Mouse (Mus musculus) hindbrain, embryonic 11.5 days (tissue): ENCODE measurements around the gene Havcr1. TPM values are rescaled to one million over a fixed set of nuclear protein-coding genes. Genes with fewer than 3 reads are reported as not detected.

ENCODE experiments used
- ATAC-seq: fragments of 200-750 bp; cut with Nextera tagmentation; 2 replicates; pipeline ENCODE4 v1.8.0; 2017; ENCODE audit warnings: mild to moderate bottlenecking, moderate TSS enrichment, moderate library complexity; ENCODE audit not compliant: low FRiP score
- DNase-seq: peaks from one replicate; pipeline ENCODE4 v3.0.0-alpha.2; 2015; ENCODE audit warnings: low spot score
- H3K27ac ChIP-seq: fragments of 300-500 bp; sonication (generic); 2 replicates; pipeline ENCODE4 v1.5.1; 2014; ENCODE audit warnings: mild to moderate bottlenecking, low read depth, low read length
- H3K27me3 ChIP-seq: fragments of 300-500 bp; sonication (generic); 2 replicates; pipeline ENCODE4 v1.6.1; 2014; ENCODE audit warnings: mild to moderate bottlenecking, low read length, moderate library complexity, mixed read lengths; ENCODE audit not compliant: control insufficient read depth, insufficient read depth
- H3K36me3 ChIP-seq: fragments of 300-500 bp; sonication (generic); 2 replicates; pipeline ENCODE4 v1.6.1; 2014; ENCODE audit warnings: mild to moderate bottlenecking, low read length, moderate library complexity, mixed read lengths; ENCODE audit not compliant: control insufficient read depth, insufficient read depth
- H3K4me1 ChIP-seq: fragments of 300-500 bp; sonication (generic); replicated peaks from 2 replicates; pipeline ENCODE4 v1.6.1; 2014; ENCODE audit warnings: low read length, mixed read lengths; ENCODE audit not compliant: control insufficient read depth, insufficient read depth
- H3K4me2 ChIP-seq: fragments of 300-500 bp; sonication (generic); replicated peaks from 2 replicates; pipeline ENCODE4 v1.6.1; 2014; ENCODE audit warnings: mild to moderate bottlenecking, low read depth, low read length
- H3K4me3 ChIP-seq: fragments of 300-500 bp; sonication (generic); 2 replicates; pipeline ENCODE4 v1.5.1; 2014; ENCODE audit warnings: low read depth, low read length
- H3K9ac ChIP-seq: fragments of 300-500 bp; sonication (generic); 2 replicates; pipeline ENCODE4 v1.6.1; 2014; ENCODE audit warnings: low read depth, low read length
- H3K9me3 ChIP-seq: fragments of 300-500 bp; sonication (generic); 2 replicates; pipeline ENCODE4 v1.6.1; 2016; ENCODE audit warnings: low read length; ENCODE audit not compliant: control insufficient read depth
- WGBS: fragments of 180-500 bp; shearing (Covaris S2); extraction: QIAGEN DNeasy Blood & Tissue Kit; methylation state at CpG from one replicate; pipeline ENCODE4 v1.1.7; 2014; 5-methylcytosine and 5-hydroxymethylcytosine counted together
- polyA plus RNA-seq: library from polyadenylated mRNA; unstranded; fragments of >200 nt; fragmentation: Nextera tagmentation; extraction: Ambion mirVana; gene quantifications from 2 replicates; pipeline ENCODE4 v1.2.1, GENCODE M21; 2014

The Havcr1 gene
- polyA plus RNA-seq, 1 experiment from 2014 or later: not detected

GRCm38 (mm10) chr11:46776879-46777278, 42.0 kb downstream of the Havcr1 start:
- ATAC-seq (no peak), DNase-seq (no peak)
- Histone ChIP-seq H3K27ac (no peak overlapping the region), H3K4me3 (no peak overlapping the region), H3K9ac (no peak overlapping the region), H3K4me2 (no peak overlapping the region), H3K27me3 (no peaks in the 10 kb centered on the region), H3K9me3 (no peaks in the 10 kb centered on the region), H3K4me1 (no peaks in the 10 kb centered on the region), H3K36me3 (no peaks in the 10 kb centered on the region)
- WGBS: 82% methylated on average over 3 of the region's 3 CpGs

GRCm38 (mm10) chr11:46779811-46780210, 44.9 kb downstream of the Havcr1 start:
- DNase-seq (no peak), ATAC-seq (no peak)
- no peak overlapping the region for H3K4me2 ChIP-seq
- no peaks in the 10 kb centered on the region for H3K27me3 ChIP-seq
- 85% methylated on average over 2 of the region's 2 CpGs for WGBS
- no peak overlapping the region for H3K27ac ChIP-seq
- H3K9me3 ChIP-seq: no peaks in the 10 kb centered on the region
- H3K36me3 ChIP-seq: no peaks in the 10 kb centered on the region
- H3K4me1 ChIP-seq: no peaks in the 10 kb centered on the region
- H3K4me3 ChIP-seq: no peak overlapping the region
- H3K9ac ChIP-seq: no peak overlapping the region

GRCm38 (mm10) chr11:46804440-46804839, 69.6 kb downstream of the Havcr1 start:
- Histone ChIP-seq H3K27ac (no peak overlapping the region), H3K9ac (no peak overlapping the region), H3K27me3 (no peaks in the 10 kb centered on the region), H3K4me2 (no peak overlapping the region), H3K36me3 (no peaks in the 10 kb centered on the region), H3K4me3 (no peak overlapping the region), H3K9me3 (no peaks in the 10 kb centered on the region), H3K4me1 (no peaks in the 10 kb centered on the region)
- DNase-seq: no peak
- 93% methylated on average over 2 of the region's 2 CpGs for WGBS
- no peak for ATAC-seq

- H3K9ac ChIP-seq: no peak within 1 kb of the TSS
- H3K27me3 ChIP-seq: no peaks in the 10 kb centered on the region
- H3K36me3 ChIP-seq: no peaks in the 10 kb centered on the region
- no peaks in the 10 kb centered on the region for H3K4me1 ChIP-seq
- no peaks in the 10 kb centered on the region for H3K9me3 ChIP-seq
- H3K4me3 ChIP-seq: no peak within 1 kb of the TSS
- no peak within 1 kb of the TSS for H3K27ac ChIP-seq
- ATAC-seq (no peak), DNase-seq (no peak)
- 86% methylated on average over 5 of the region's 5 CpGs for WGBS
- no peak within 1 kb of the TSS for H3K4me2 ChIP-seq
Observed at GRCm38 (mm10) chr11:46810511-46810910, 75.6 kb downstream of the Havcr1 start, which contains the start of gene Timd4. Gene Timd4, plus strand, starts transcription at chr11:46810800.

GRCm38 (mm10) chr11:46817692-46818091, 82.8 kb downstream of the Havcr1 start:
- H3K27me3 ChIP-seq: no peaks in the 10 kb centered on the region
- no peak overlapping the region for H3K4me3 ChIP-seq
- no peaks in the 10 kb centered on the region for H3K9me3 ChIP-seq
- ATAC-seq: no peak
- no peak overlapping the region for H3K4me2 ChIP-seq
- no peak overlapping the region for H3K9ac ChIP-seq
- H3K4me1 ChIP-seq: no peaks in the 10 kb centered on the region
- no peak for DNase-seq
- 90% methylated on average over 5 of the region's 5 CpGs for WGBS
- H3K36me3 ChIP-seq: no peaks in the 10 kb centered on the region
- no peak overlapping the region for H3K27ac ChIP-seq

- Histone ChIP-seq H3K4me1 (no peaks in the 10 kb centered on the region), H3K4me3 (no peak overlapping the region), H3K27me3 (no peaks in the 10 kb centered on the region), H3K4me2 (no peak overlapping the region), H3K27ac (no peak overlapping the region), H3K36me3 (no peaks in the 10 kb centered on the region), H3K9me3 (no peaks in the 10 kb centered on the region), H3K9ac (no peak overlapping the region)
- ATAC-seq: no peak
- DNase-seq: no peak
- WGBS: 60% methylated on average over 4 of the region's 4 CpGs
Observed at GRCm38 (mm10) chr11:46819930-46820329, 85.0 kb downstream of the Havcr1 start.

Other genes starting within 250 kb of the Havcr1 start
- gene Gm12169, start 210.9 kb upstream of the Havcr1 start, polyA plus RNA-seq: not detected in 2 replicates
- not detected in 2 replicates for gene BC053393, start 163.5 kb upstream of the Havcr1 start, polyA plus RNA-seq
- not detected in 2 replicates for gene Dppa1, start 105.8 kb upstream of the Havcr1 start, polyA plus RNA-seq
- 0.11 TPM in 1 of 2 replicates, not detected in the other for gene Timd2, start 28.0 kb upstream of the Havcr1 start, polyA plus RNA-seq
- gene Timd4, start 75.7 kb downstream of the Havcr1 start, polyA plus RNA-seq: 0.15 TPM in 1 of 2 replicates, not detected in the other